Mouse (Mus musculus) embryonic facial prominence, embryonic 10.5 days (tissue): ENCODE data around the gene Ptgds. TPM values are rescaled to one million over a fixed set of nuclear protein-coding genes. Genes with fewer than 3 reads are reported as not detected.

ENCODE experiments used
- DNase-seq: peaks from one replicate; pipeline ENCODE4 v3.0.0-alpha.2; 2017; ENCODE audit warnings: low spot score
- H3K27ac ChIP-seq: fragments of 300-500 bp; sonication (generic); replicated peaks from 2 replicates; pipeline ENCODE4 v1.5.1; 2016; ENCODE audit warnings: mild to moderate bottlenecking
- H3K27me3 ChIP-seq: fragments of 300-500 bp; sonication (generic); replicated peaks from 2 replicates; pipeline ENCODE4 v1.6.1; 2016; ENCODE audit warnings: low read depth, mild to moderate bottlenecking; ENCODE audit not compliant: poor library complexity, severe bottlenecking
- H3K36me3 ChIP-seq: fragments of 300-500 bp; sonication (generic); replicated peaks from 2 replicates; pipeline ENCODE4 v1.6.1; 2016; ENCODE audit warnings: mild to moderate bottlenecking, moderate library complexity
- H3K4me1 ChIP-seq: fragments of 300-500 bp; sonication (generic); 2 replicates; pipeline ENCODE4 v1.6.1; 2016
- H3K4me3 ChIP-seq: fragments of 300-500 bp; sonication (generic); 2 replicates; pipeline ENCODE4 v1.5.1; 2016; ENCODE audit warnings: mild to moderate bottlenecking, moderate library complexity
- H3K9me3 ChIP-seq: fragments of 300-500 bp; sonication (generic); 2 replicates; pipeline ENCODE4 v1.6.1; 2016; ENCODE audit warnings: mild to moderate bottlenecking
- WGBS: fragments of 180-500 bp; shearing (Covaris S2); methylation state at CpG from one replicate; pipeline ENCODE4 v1.1.7; 2016; 5-methylcytosine and 5-hydroxymethylcytosine counted together
- polyA plus RNA-seq: library from polyadenylated mRNA; unstranded; fragments of >200 nt; fragmentation: Nextera tagmentation; extraction: Ambion mirVana; gene quantifications from 2 replicates; pipeline ENCODE4 v1.2.1, GENCODE M21; 2016

The Ptgds gene
- polyA plus RNA-seq, 1 experiment from 2014 or later, result not detected

GRCm38 (mm10) chr2:25477541-25477940, 7.7 kb upstream of the Ptgds start:
- 88% methylated on average over 8 of the region's 8 CpGs for WGBS

GRCm38 (mm10) chr2:25472550-25472949, 2.7 kb upstream of the Ptgds start:
- Histone ChIP-seq H3K27ac (no peak overlapping the region), H3K36me3 (no peaks in the 10 kb centered on the region), H3K4me1 (0 out of 2 replicates have a peak, but pooled peaks cover 9% of the 10 kb centered on the region), H3K4me3 (no peak overlapping the region), H3K27me3 (no peaks in the 10 kb centered on the region), H3K9me3 (no peaks in the 10 kb centered on the region)
- 85% methylated on average over 2 of the region's 2 CpGs for WGBS
- no peak for DNase-seq

More at GRCm38 (mm10) chr2:25477541-25477940, 7.7 kb upstream of the Ptgds start:
- H3K36me3 ChIP-seq, result no peaks in the 10 kb centered on the region
- H3K27me3 ChIP-seq, result 0 out of 2 replicates have a peak, but pooled peaks cover 2% of the 10 kb centered on the region
- H3K27ac ChIP-seq, result no peak overlapping the region
- DNase-seq, result no peak
- H3K4me3 ChIP-seq, result no peak overlapping the region
- H3K9me3 ChIP-seq, result no peaks in the 10 kb centered on the region
- no peaks in the 10 kb centered on the region for H3K4me1 ChIP-seq

GRCm38 (mm10) chr2:25468962-25469915, 607 bp downstream of the Ptgds start:
- Histone ChIP-seq H3K4me3 (no peak overlapping the region), H3K27me3 (no peaks in the 10 kb centered on the region), H3K4me1 (peaks cover 22% of the 10 kb centered on the region), H3K27ac (no peak overlapping the region), H3K9me3 (no peaks in the 10 kb centered on the region), H3K36me3 (no peaks in the 10 kb centered on the region)
- 82% methylated on average over 10 of the region's 10 CpGs for WGBS
- DNase-seq, result no peak

GRCm38 (mm10) chr2:25467606-25468303, 2.1 kb downstream of the Ptgds start:
- 71% methylated on average over 14 of the region's 14 CpGs for WGBS
- H3K27ac ChIP-seq, result no peak overlapping the region
- H3K4me1 ChIP-seq, result peaks cover 22% of the 10 kb centered on the region

GRCm38 (mm10) chr2:25465816-25466635, 3.8 kb downstream of the Ptgds start:
- peak; percentile 27 for DNase-seq
- 43% methylated on average over 10 of the region's 10 CpGs for WGBS

More at GRCm38 (mm10) chr2:25467606-25468303, 2.1 kb downstream of the Ptgds start:
- Histone ChIP-seq H3K9me3 (no peaks in the 10 kb centered on the region), H3K36me3 (no peaks in the 10 kb centered on the region), H3K4me3 (no peak overlapping the region), H3K27me3 (no peaks in the 10 kb centered on the region)
- no peak for DNase-seq

GRCm38 (mm10) chr2:25465256-25465655, 4.6 kb downstream of the Ptgds start:
- Histone ChIP-seq H3K4me1 (peaks cover 32% of the 10 kb centered on the region), H3K27me3 (no peaks in the 10 kb centered on the region), H3K27ac (peak overlapping the region; percentile 67), H3K9me3 (no peaks in the 10 kb centered on the region), H3K4me3 (no peak overlapping the region), H3K36me3 (no peaks in the 10 kb centered on the region)
- DNase-seq, result no peak
- 79% methylated on average over 2 of the region's 2 CpGs for WGBS

More at GRCm38 (mm10) chr2:25465816-25466635, 3.8 kb downstream of the Ptgds start:
- no peaks in the 10 kb centered on the region for H3K27me3 ChIP-seq
- H3K27ac ChIP-seq, result peak overlapping the region; percentile 67
- H3K4me3 ChIP-seq, result no peak overlapping the region
- no peaks in the 10 kb centered on the region for H3K9me3 ChIP-seq
- H3K4me1 ChIP-seq, result peaks cover 28% of the 10 kb centered on the region
- no peaks in the 10 kb centered on the region for H3K36me3 ChIP-seq

- no peaks in the 10 kb centered on the region for H3K27me3 ChIP-seq
- 90% methylated on average over 3 of the region's 3 CpGs for WGBS
- H3K9me3 ChIP-seq, result no peaks in the 10 kb centered on the region
- DNase-seq, result no peak
- peaks cover 34% of the 10 kb centered on the region for H3K4me1 ChIP-seq
- H3K27ac ChIP-seq, result no peak overlapping the region
- peaks cover 7% of the 10 kb centered on the region for H3K36me3 ChIP-seq
- no peak overlapping the region for H3K4me3 ChIP-seq
These were observed 6.2 kb downstream of the Ptgds start for GRCm38 (mm10) chr2:25463630-25464029.

- Histone ChIP-seq H3K9me3 (no peaks in the 10 kb centered on the region), H3K27me3 (no peaks in the 10 kb centered on the region), H3K4me3 (peak overlapping the region; percentile 66), H3K27ac (peak overlapping the region; percentile 80), H3K36me3 (peaks cover 15% of the 10 kb centered on the region), H3K4me1 (peaks cover 35% of the 10 kb centered on the region)
- 23% methylated on average over 3 of the region's 3 CpGs for WGBS
- no peak for DNase-seq
These were observed 8.4 kb downstream of the Ptgds start for GRCm38 (mm10) chr2:25461407-25461806.

- H3K27me3 ChIP-seq, result no peaks in the 10 kb centered on the region
- H3K4me1 ChIP-seq, result peaks cover 31% of the 10 kb centered on the region
- H3K27ac ChIP-seq, result peak within 1 kb of the TSS; percentile 80
- H3K36me3 ChIP-seq, result peaks cover 15% of the 10 kb centered on the region
- peak; percentile 93 for DNase-seq
- under 1% methylated on average over 48 of the region's 48 CpGs for WGBS
- H3K9me3 ChIP-seq, result no peaks in the 10 kb centered on the region
- H3K4me3 ChIP-seq, result peak within 1 kb of the TSS; percentile 66
These were observed 9.1 kb downstream of the Ptgds start, which contains the start of gene Paxx for GRCm38 (mm10) chr2:25460551-25461309. Gene Paxx, minus strand, starts transcription at chr2:25461094.

GRCm38 (mm10) chr2:25460135-25460534, 9.7 kb downstream of the Ptgds start:
- DNase-seq, result no peak
- H3K9me3 ChIP-seq, result no peaks in the 10 kb centered on the region
- H3K4me3 ChIP-seq, result peak overlapping the region; percentile 66
- H3K36me3 ChIP-seq, result peaks cover 15% of the 10 kb centered on the region
- 39% methylated on average over 5 of the region's 5 CpGs for WGBS
- peaks cover 25% of the 10 kb centered on the region for H3K4me1 ChIP-seq
- no peaks in the 10 kb centered on the region for H3K27me3 ChIP-seq
- H3K27ac ChIP-seq, result peak overlapping the region; percentile 80

GRCm38 (mm10) chr2:25458911-25459310, 10.9 kb downstream of the Ptgds start:
- H3K4me3 ChIP-seq, result no peak overlapping the region
- DNase-seq, result no peak
- H3K27ac ChIP-seq, result no peak overlapping the region
- H3K4me1 ChIP-seq, result peaks cover 25% of the 10 kb centered on the region
- H3K9me3 ChIP-seq, result no peaks in the 10 kb centered on the region
- no peaks in the 10 kb centered on the region for H3K27me3 ChIP-seq
- 78% methylated on average over 5 of the region's 5 CpGs for WGBS
- H3K36me3 ChIP-seq, result peaks cover 15% of the 10 kb centered on the region
